Mouse (Mus musculus) neural tube, embryonic 14.5 days (tissue): Measurements from ENCODE around the gene Cfap300. TPM values are rescaled to one million over a fixed set of nuclear protein-coding genes. Genes with fewer than 3 reads are reported as not detected.

Experiments
- ATAC-seq: fragments of 200-750 bp; cut with Nextera tagmentation; 2 replicates; pipeline ENCODE4 v1.8.0; 2017; ENCODE audit warnings: low read depth, mild to moderate bottlenecking, moderate TSS enrichment, moderate library complexity
- H3K27ac ChIP-seq: fragments of 300-500 bp; sonication (generic); 2 replicates; pipeline ENCODE4 v1.5.1; 2014; ENCODE audit warnings: low read depth, mild to moderate bottlenecking, control low read depth, low read length, moderate library complexity, mixed read lengths
- H3K27me3 ChIP-seq: fragments of 300-500 bp; sonication (generic); 2 replicates; pipeline ENCODE4 v1.6.1; 2014; ENCODE audit warnings: low read length; ENCODE audit not compliant: control insufficient read depth, insufficient read depth
- H3K36me3 ChIP-seq: fragments of 300-500 bp; sonication (generic); 2 replicates; pipeline ENCODE4 v1.6.1; 2014; ENCODE audit warnings: low read length, mixed read lengths; ENCODE audit not compliant: control insufficient read depth, insufficient read depth
- H3K4me1 ChIP-seq: fragments of 300-500 bp; sonication (generic); 2 replicates; pipeline ENCODE4 v1.6.1; 2014; ENCODE audit warnings: low read length; ENCODE audit not compliant: control insufficient read depth, insufficient read depth
- H3K4me2 ChIP-seq: fragments of 300-500 bp; sonication (generic); 2 replicates; pipeline ENCODE4 v1.6.1; 2014; ENCODE audit warnings: mild to moderate bottlenecking, low read depth, low read length, control low read depth
- H3K4me3 ChIP-seq: fragments of 300-500 bp; sonication (generic); 2 replicates; pipeline ENCODE4 v1.5.1; 2014; ENCODE audit warnings: low read depth, low read length, control low read depth, mixed read lengths
- H3K9ac ChIP-seq: fragments of 300-500 bp; sonication (generic); replicated peaks from 2 replicates; pipeline ENCODE4 v1.6.1; 2014; ENCODE audit warnings: low read depth, mild to moderate bottlenecking, control low read depth, low read length, mixed read lengths
- H3K9me3 ChIP-seq: fragments of 300-500 bp; sonication (generic); 2 replicates; pipeline ENCODE4 v1.6.1; 2016; ENCODE audit warnings: low read length; ENCODE audit not compliant: control insufficient read depth
- WGBS: fragments of 180-500 bp; shearing (Covaris S2); extraction: QIAGEN DNeasy Blood & Tissue Kit; methylation state at CpG from one replicate; pipeline ENCODE4 v1.1.7; 2014; 5-methylcytosine and 5-hydroxymethylcytosine counted together
- polyA plus RNA-seq: library from polyadenylated mRNA; unstranded; fragments of >200 nt; fragmentation: Nextera tagmentation; extraction: Ambion mirVana; gene quantifications from 2 replicates; pipeline ENCODE4 v1.2.1, GENCODE M21; 2014

Cfap300 gene
- polyA plus RNA-seq, 1 experiment from 2014 or later = 17.4 TPM

- Histone ChIP-seq H3K4me1 (no peaks in the 10 kb centered on the region), H3K27ac (no peak overlapping the region), H3K9me3 (no peaks in the 10 kb centered on the region), H3K27me3 (no peaks in the 10 kb centered on the region), H3K36me3 (no peaks in the 10 kb centered on the region), H3K4me3 (no peak overlapping the region), H3K4me2 (no peak overlapping the region), H3K9ac (no peak overlapping the region)
- 65% methylated on average over 5 of the region's 5 CpGs for WGBS
- no peak for ATAC-seq
Measured at GRCm38 (mm10) chr9:7994275-7994674, 48.3 kb downstream of the Cfap300 start.

GRCm38 (mm10) chr9:7992651-7993050, 50.0 kb downstream of the Cfap300 start:
- Histone ChIP-seq H3K4me1 (no peaks in the 10 kb centered on the region), H3K4me3 (no peak overlapping the region), H3K27me3 (no peaks in the 10 kb centered on the region), H3K9ac (no peak overlapping the region), H3K36me3 (no peaks in the 10 kb centered on the region), H3K9me3 (no peaks in the 10 kb centered on the region), H3K27ac (no peak overlapping the region), H3K4me2 (no peak overlapping the region)
- 82% methylated on average over 3 of the region's 3 CpGs for WGBS
- no peak for ATAC-seq

- H3K4me3 ChIP-seq = no peak overlapping the region
- no peaks in the 10 kb centered on the region for H3K36me3 ChIP-seq
- 87% methylated on average over 4 of the region's 4 CpGs for WGBS
- H3K4me2 ChIP-seq = no peak overlapping the region
- no peaks in the 10 kb centered on the region for H3K9me3 ChIP-seq
- H3K4me1 ChIP-seq = no peaks in the 10 kb centered on the region
- H3K9ac ChIP-seq = no peak overlapping the region
- H3K27me3 ChIP-seq = no peaks in the 10 kb centered on the region
- no peak for ATAC-seq
- H3K27ac ChIP-seq = no peak overlapping the region
Measured at GRCm38 (mm10) chr9:7990897-7991296, 51.7 kb downstream of the Cfap300 start.

GRCm38 (mm10) chr9:7987119-7987518, 55.5 kb downstream of the Cfap300 start:
- Histone ChIP-seq H3K4me2 (no peak overlapping the region), H3K27ac (no peak overlapping the region), H3K27me3 (no peaks in the 10 kb centered on the region), H3K4me3 (no peak overlapping the region), H3K36me3 (no peaks in the 10 kb centered on the region), H3K9ac (no peak overlapping the region), H3K9me3 (no peaks in the 10 kb centered on the region), H3K4me1 (no peaks in the 10 kb centered on the region)
- 87% methylated on average over 5 of the region's 5 CpGs for WGBS
- ATAC-seq = no peak

- 72% methylated on average over 4 of the region's 4 CpGs for WGBS
- no peak for ATAC-seq
Measured at GRCm38 (mm10) chr9:7984287-7984686, 58.3 kb downstream of the Cfap300 start.

GRCm38 (mm10) chr9:7983665-7984064, 59.0 kb downstream of the Cfap300 start:
- Histone ChIP-seq H3K9me3 (no peaks in the 10 kb centered on the region), H3K27me3 (no peaks in the 10 kb centered on the region), H3K4me2 (no peak overlapping the region), H3K27ac (no peak overlapping the region), H3K36me3 (no peaks in the 10 kb centered on the region), H3K4me1 (no peaks in the 10 kb centered on the region), H3K4me3 (no peak overlapping the region), H3K9ac (no peak overlapping the region)
- WGBS = 21% methylated on average over 2 of the region's 2 CpGs
- no peak for ATAC-seq

More at GRCm38 (mm10) chr9:7984287-7984686, 58.3 kb downstream of the Cfap300 start:
- Histone ChIP-seq H3K4me3 (no peak overlapping the region), H3K4me2 (no peak overlapping the region), H3K27me3 (no peaks in the 10 kb centered on the region), H3K36me3 (no peaks in the 10 kb centered on the region), H3K4me1 (no peaks in the 10 kb centered on the region), H3K9me3 (no peaks in the 10 kb centered on the region), H3K9ac (no peak overlapping the region), H3K27ac (no peak overlapping the region)

- Histone ChIP-seq H3K27ac (no peak overlapping the region), H3K4me1 (no peaks in the 10 kb centered on the region), H3K4me2 (no peak overlapping the region), H3K4me3 (no peak overlapping the region), H3K9ac (no peak overlapping the region), H3K9me3 (no peaks in the 10 kb centered on the region), H3K36me3 (no peaks in the 10 kb centered on the region), H3K27me3 (no peaks in the 10 kb centered on the region)
- no peak for ATAC-seq
- 91% methylated on average over 2 of the region's 2 CpGs for WGBS
Measured at GRCm38 (mm10) chr9:7980162-7980561, 62.5 kb downstream of the Cfap300 start.

- Histone ChIP-seq H3K36me3 (no peaks in the 10 kb centered on the region), H3K9ac (no peak overlapping the region), H3K4me3 (no peak overlapping the region), H3K9me3 (no peaks in the 10 kb centered on the region), H3K4me2 (no peak overlapping the region), H3K4me1 (no peaks in the 10 kb centered on the region), H3K27me3 (no peaks in the 10 kb centered on the region), H3K27ac (no peak overlapping the region)
- WGBS = 95% methylated on average over 11 of the region's 11 CpGs
- no peak for ATAC-seq
Measured at GRCm38 (mm10) chr9:7979153-7979916, 63.3 kb downstream of the Cfap300 start.

- Histone ChIP-seq H3K4me3 (no peak overlapping the region), H3K27me3 (no peaks in the 10 kb centered on the region), H3K9me3 (no peaks in the 10 kb centered on the region)
Measured at GRCm38 (mm10) chr9:7978502-7978901, 64.1 kb downstream of the Cfap300 start.

More at GRCm38 (mm10) chr9:7978502-7978901, 64.1 kb downstream of the Cfap300 start:
- H3K4me2 ChIP-seq = no peak overlapping the region
- H3K27ac ChIP-seq = no peak overlapping the region
- H3K36me3 ChIP-seq = no peaks in the 10 kb centered on the region
- H3K4me1 ChIP-seq = no peaks in the 10 kb centered on the region
- H3K9ac ChIP-seq = no peak overlapping the region
- WGBS = 92% methylated on average over 3 of the region's 3 CpGs
- no peak for ATAC-seq
